Mouse (Mus musculus): ENCODE data around the gene Ubald2. TPM values are rescaled to one million over a fixed set of nuclear protein-coding genes. Genes with fewer than 3 reads are reported as not detected.

Gene Ubald2
- total RNA-seq, 1 experiment: 106 TPM

DNA sequence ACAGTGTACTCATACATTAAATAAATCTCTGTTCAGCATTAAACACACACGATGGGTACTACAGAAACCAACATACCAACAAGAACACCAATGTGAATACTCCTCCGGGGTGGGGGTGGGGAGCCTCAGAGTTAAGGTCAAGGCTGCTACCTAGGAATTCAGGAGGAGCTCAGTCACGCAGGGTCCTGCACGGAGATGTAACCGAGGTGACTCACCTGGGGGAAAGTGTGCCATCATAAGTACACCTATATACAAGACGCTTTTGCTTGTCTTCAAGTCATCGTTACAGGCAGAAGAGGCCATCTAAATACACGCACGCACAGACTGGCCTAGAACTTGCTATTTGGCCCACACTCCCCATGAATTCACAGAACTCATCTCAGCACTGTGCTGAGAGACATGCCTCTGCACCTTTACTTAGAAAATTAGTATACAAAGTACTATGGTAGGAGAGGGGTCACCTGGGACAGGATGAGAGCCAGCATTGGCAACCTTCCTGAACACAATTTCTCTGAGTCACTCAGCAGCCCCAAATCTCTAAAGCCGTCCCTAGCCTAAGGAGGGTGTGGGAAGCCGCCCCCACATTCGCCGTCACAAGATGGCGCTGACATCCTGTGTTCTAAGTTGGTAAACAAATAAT lies 44.9 kb upstream of the Ubald2 start:
- peaks cover 2% of the 10 kb centered on the region; the same call in 1 of the 2 replicates for H3K36me3 ChIP-seq (ENCODE audit: control insufficient read depth, insufficient read depth, low read length, poor library complexity, severe bottlenecking)
- no peaks in the 10 kb centered on the region for H3K9me3 ChIP-seq (ENCODE audit: control insufficient read depth, insufficient read depth, low read depth, low read length)
- no peak overlapping the region for H3K4me3 ChIP-seq (ENCODE audit: insufficient read depth in 1 of 2, low read depth in 1 of 2, low read length in 2 of 2, poor library complexity in 1 of 2, severe bottlenecking in 1 of 2)
- H3K4me1 ChIP-seq (ENCODE audit: control insufficient read depth in 2 of 2, insufficient read depth in 2 of 2, low read length in 2 of 2, poor library complexity in 1 of 2): peaks cover 5 to 23% of the 10 kb centered on the region in 2 experiments; a peak in 2 of 4 replicates
- no peak overlapping the region for H3K27ac ChIP-seq (ENCODE audit: insufficient read depth, low read depth, low read length, poor library complexity, severe bottlenecking)
- in situ Hi-C loops (cut with MboI; ENCODE audit: low sequenced_read_pairs in 2 of 2, unreplicated experiment in 2 of 2): no loop called here
- DNase-seq (ENCODE audit: low read depth, low spot score): no peak
- H3K9ac ChIP-seq (ENCODE audit: insufficient read depth, low read depth, low read length, poor library complexity, severe bottlenecking): no peak overlapping the region
- TF ChIP-seq ZC3H11A (IDR thresholded peaks at IDR 0.05; ENCODE audit: borderline replicate concordance, low read depth, low read length) (no peak), HCFC1 (IDR thresholded peaks at IDR 0.05; ENCODE audit: borderline replicate concordance, insufficient read depth, low read length) (no peak), MAFK (IDR thresholded peaks at IDR 0.05; ENCODE audit: insufficient read depth, low read depth, low read length) (no peak), ZNF384 (IDR thresholded peaks at IDR 0.05; ENCODE audit: low read depth, low read length) (no peak)

GRCm38 (mm10) chr11:116394769-116395168 lies 39.1 kb upstream of the Ubald2 start:
- Histone ChIP-seq H3K4me1 (ENCODE audit: control insufficient read depth in 2 of 2, insufficient read depth in 2 of 2, low read length in 2 of 2, poor library complexity in 1 of 2) (peaks cover 3% of the 10 kb centered on the region in 2 experiments; a peak in 2 of 4 replicates), H3K9ac (ENCODE audit: insufficient read depth, low read depth, low read length, poor library complexity, severe bottlenecking) (no peak overlapping the region), H3K36me3 (ENCODE audit: control insufficient read depth, insufficient read depth, low read length, poor library complexity, severe bottlenecking) (no peaks in the 10 kb centered on the region), H3K9me3 (ENCODE audit: control insufficient read depth, insufficient read depth, low read depth, low read length) (no peaks in the 10 kb centered on the region), H3K27ac (ENCODE audit: insufficient read depth, low read depth, low read length, poor library complexity, severe bottlenecking) (no peak overlapping the region), H3K4me3 (ENCODE audit: insufficient read depth in 1 of 2, low read depth in 1 of 2, low read length in 2 of 2, poor library complexity in 1 of 2, severe bottlenecking in 1 of 2) (no peak overlapping the region)
- in situ Hi-C loops (cut with MboI; ENCODE audit: low sequenced_read_pairs in 2 of 2, unreplicated experiment in 2 of 2): no loop called here
- TF ChIP-seq HCFC1 (IDR thresholded peaks at IDR 0.05; ENCODE audit: borderline replicate concordance, insufficient read depth, low read length) (no peak), MAFK (IDR thresholded peaks at IDR 0.05; ENCODE audit: insufficient read depth, low read depth, low read length) (no peak), CHD2 (IDR thresholded peaks at IDR 0.05; ENCODE audit: low read depth, low read length) (no peak), ZC3H11A (IDR thresholded peaks at IDR 0.05; ENCODE audit: borderline replicate concordance, low read depth, low read length) (no peak), ZNF384 (IDR thresholded peaks at IDR 0.05; ENCODE audit: low read depth, low read length) (no peak)
- no peak for DNase-seq (ENCODE audit: low read depth, low spot score)

DNA sequence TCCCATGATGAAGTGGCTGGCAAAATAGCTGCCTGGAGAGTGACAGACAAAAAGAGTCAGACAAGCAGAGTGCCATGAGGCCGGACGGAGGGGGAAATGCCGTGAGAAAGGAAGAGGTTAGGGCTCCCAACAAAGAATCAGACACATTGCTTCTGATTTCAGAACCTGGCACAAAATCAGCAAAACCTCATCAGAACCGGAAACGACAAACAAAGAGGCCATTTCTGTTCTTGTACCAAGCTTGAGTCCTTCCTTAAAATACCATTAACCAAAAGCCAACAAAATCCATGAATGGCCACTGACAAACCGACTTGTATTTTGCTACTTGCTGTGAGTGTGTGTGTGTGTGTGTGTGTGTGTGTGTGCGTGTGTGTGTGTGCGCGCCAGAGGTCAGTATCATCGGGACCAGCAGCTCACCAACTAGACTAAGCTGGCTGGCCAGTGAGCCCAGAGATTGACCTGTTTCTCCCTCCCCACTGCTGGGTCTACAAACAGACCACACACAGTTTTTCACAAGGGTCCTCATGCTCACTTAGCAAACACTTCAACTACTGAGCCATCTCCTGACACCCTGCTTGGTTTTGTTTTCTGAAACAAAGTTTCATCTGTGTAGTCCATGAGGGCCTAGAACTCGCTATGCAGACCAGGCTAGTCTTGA lies 37.5 kb upstream of the Ubald2 start:
- TF ChIP-seq MAFK (IDR thresholded peaks at IDR 0.05; ENCODE audit: insufficient read depth, low read depth, low read length): no peak
- no peak for TF ChIP-seq HCFC1 (IDR thresholded peaks at IDR 0.05; ENCODE audit: borderline replicate concordance, insufficient read depth, low read length)
- no peak for TF ChIP-seq ZC3H11A (IDR thresholded peaks at IDR 0.05; ENCODE audit: borderline replicate concordance, low read depth, low read length)
- TF ChIP-seq CHD2 (IDR thresholded peaks at IDR 0.05; ENCODE audit: low read depth, low read length): no peak
- no peak for TF ChIP-seq ZNF384 (IDR thresholded peaks at IDR 0.05; ENCODE audit: low read depth, low read length)
- in situ Hi-C loops (cut with MboI; ENCODE audit: low sequenced_read_pairs in 2 of 2, unreplicated experiment in 2 of 2): no loop called here

GRCm38 (mm10) chr11:116396934-116397330 lies 37.0 kb upstream of the Ubald2 start:
- Histone ChIP-seq H3K9ac (ENCODE audit: insufficient read depth, low read depth, low read length, poor library complexity, severe bottlenecking) (no peak overlapping the region), H3K9me3 (ENCODE audit: control insufficient read depth, insufficient read depth, low read depth, low read length) (no peaks in the 10 kb centered on the region), H3K27ac (ENCODE audit: insufficient read depth, low read depth, low read length, poor library complexity, severe bottlenecking) (no peak overlapping the region), H3K4me3 (ENCODE audit: insufficient read depth in 1 of 2, low read depth in 1 of 2, low read length in 2 of 2, poor library complexity in 1 of 2, severe bottlenecking in 1 of 2) (no peak overlapping the region), H3K4me1 (ENCODE audit: control insufficient read depth in 2 of 2, insufficient read depth in 2 of 2, low read length in 2 of 2, poor library complexity in 1 of 2) (peaks cover 3 to 5% of the 10 kb centered on the region in 2 experiments; a peak in 2 of 4 replicates), H3K36me3 (ENCODE audit: control insufficient read depth, insufficient read depth, low read length, poor library complexity, severe bottlenecking) (no peaks in the 10 kb centered on the region; the same call in 1 of the 2 replicates)
- TF ChIP-seq ZC3H11A (IDR thresholded peaks at IDR 0.05; ENCODE audit: borderline replicate concordance, low read depth, low read length) (no peak), ZNF384 (IDR thresholded peaks at IDR 0.05; ENCODE audit: low read depth, low read length) (no peak), HCFC1 (IDR thresholded peaks at IDR 0.05; ENCODE audit: borderline replicate concordance, insufficient read depth, low read length) (no peak)
- in situ Hi-C loops (cut with MboI; ENCODE audit: low sequenced_read_pairs in 2 of 2, unreplicated experiment in 2 of 2): no loop called here
- DNase-seq (ENCODE audit: low read depth, low spot score): no peak

More for the DNA sequence above, 37.5 kb upstream of the Ubald2 start:
- peaks cover 3 to 5% of the 10 kb centered on the region in 2 experiments; a peak in 2 of 4 replicates for H3K4me1 ChIP-seq (ENCODE audit: control insufficient read depth in 2 of 2, insufficient read depth in 2 of 2, low read length in 2 of 2, poor library complexity in 1 of 2)
- no peak overlapping the region for H3K4me3 ChIP-seq (ENCODE audit: insufficient read depth in 1 of 2, low read depth in 1 of 2, low read length in 2 of 2, poor library complexity in 1 of 2, severe bottlenecking in 1 of 2)
- no peak overlapping the region for H3K9ac ChIP-seq (ENCODE audit: insufficient read depth, low read depth, low read length, poor library complexity, severe bottlenecking)
- no peaks in the 10 kb centered on the region for H3K9me3 ChIP-seq (ENCODE audit: control insufficient read depth, insufficient read depth, low read depth, low read length)
- H3K36me3 ChIP-seq (ENCODE audit: control insufficient read depth, insufficient read depth, low read length, poor library complexity, severe bottlenecking): no peaks in the 10 kb centered on the region; the same call in 1 of the 2 replicates
- no peak for DNase-seq (ENCODE audit: low read depth, low spot score)
- no peak overlapping the region for H3K27ac ChIP-seq (ENCODE audit: insufficient read depth, low read depth, low read length, poor library complexity, severe bottlenecking)
